Mouse (Mus musculus): ENCODE data around the gene Pacrg. TPM values are rescaled to one million over a fixed set of nuclear protein-coding genes. Genes with fewer than 3 reads are reported as not detected.

Gene Pacrg
- polyA plus RNA-seq, 1 experiment from 2014 or later, result 10.7 TPM

DNA sequence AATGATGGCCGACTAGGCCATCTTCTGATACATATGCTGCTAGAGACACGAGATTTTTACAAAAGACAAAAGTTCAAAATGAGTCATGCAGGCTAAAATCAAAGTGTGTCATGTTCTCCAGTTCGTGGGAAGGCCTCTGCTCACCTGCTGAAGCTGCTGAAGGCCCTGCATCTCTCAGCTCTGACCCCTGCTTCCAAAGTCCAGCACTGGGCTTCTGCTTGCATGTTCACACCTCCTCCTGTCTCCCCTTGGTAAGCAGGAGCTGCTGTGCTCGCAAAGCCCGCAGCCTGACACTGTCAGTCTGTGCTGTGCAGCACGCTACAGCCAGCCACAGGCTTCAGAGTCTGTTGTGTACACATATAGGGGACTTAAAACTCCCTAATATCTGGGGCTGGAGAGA is 225.4 kb downstream of the Pacrg start:
- Histone ChIP-seq H3K4me1 (no peaks in the 10 kb centered on the region), H3K9ac (no peak overlapping the region), H3K27me3 (replicated peaks) (no peaks in the 10 kb centered on the region), H3K4me3 (no peak overlapping the region), H3K9me3 (no peaks in the 10 kb centered on the region), H3K36me3 (replicated peaks) (no peaks in the 10 kb centered on the region), H3K27ac (no peak overlapping the region), H3K4me2 (no peak overlapping the region)
- WGBS, result 87% methylated on average over 6 of the region's 6 CpGs
- ATAC-seq (replicated peaks), result no peak

- ATAC-seq (replicated peaks), result no peak
- Histone ChIP-seq H3K4me2 (no peak overlapping the region), H3K9ac (no peak overlapping the region), H3K36me3 (replicated peaks) (no peaks in the 10 kb centered on the region), H3K27ac (no peak overlapping the region), H3K4me3 (no peak overlapping the region), H3K27me3 (replicated peaks) (no peaks in the 10 kb centered on the region), H3K9me3 (no peaks in the 10 kb centered on the region), H3K4me1 (no peaks in the 10 kb centered on the region)
- WGBS, result 31% methylated on average over 3 of the region's 3 CpGs
Measured at GRCm38 (mm10) chr17:10611626-10612025, 228.5 kb downstream of the Pacrg start.

DNA sequence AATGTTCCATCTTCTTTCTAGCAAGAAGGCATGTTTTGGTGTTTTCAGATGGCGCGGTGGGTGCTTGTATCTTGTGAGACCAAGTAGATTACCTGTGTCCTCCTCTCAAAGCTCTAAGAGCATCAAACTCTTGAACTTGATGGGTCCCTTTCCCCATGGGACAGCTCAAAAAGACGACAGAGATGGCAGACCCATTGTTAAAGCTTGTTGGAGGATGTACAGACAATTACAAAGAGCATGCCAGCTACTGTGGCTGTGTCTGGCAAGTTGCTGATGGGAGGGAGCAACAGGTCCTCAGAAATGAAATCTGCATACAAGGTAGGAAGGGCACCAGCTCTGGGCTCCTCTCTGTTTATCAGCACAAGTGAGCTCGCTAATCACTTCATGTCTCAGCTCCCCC is 232.0 kb downstream of the Pacrg start:
- Histone ChIP-seq H3K9me3 (no peaks in the 10 kb centered on the region), H3K4me3 (no peak overlapping the region), H3K9ac (no peak overlapping the region), H3K27ac (no peak overlapping the region), H3K36me3 (replicated peaks) (no peaks in the 10 kb centered on the region), H3K4me2 (no peak overlapping the region), H3K4me1 (no peaks in the 10 kb centered on the region), H3K27me3 (replicated peaks) (no peaks in the 10 kb centered on the region)
- WGBS, result 77% methylated on average over 4 of the region's 4 CpGs
- no peak for ATAC-seq (replicated peaks)

DNA sequence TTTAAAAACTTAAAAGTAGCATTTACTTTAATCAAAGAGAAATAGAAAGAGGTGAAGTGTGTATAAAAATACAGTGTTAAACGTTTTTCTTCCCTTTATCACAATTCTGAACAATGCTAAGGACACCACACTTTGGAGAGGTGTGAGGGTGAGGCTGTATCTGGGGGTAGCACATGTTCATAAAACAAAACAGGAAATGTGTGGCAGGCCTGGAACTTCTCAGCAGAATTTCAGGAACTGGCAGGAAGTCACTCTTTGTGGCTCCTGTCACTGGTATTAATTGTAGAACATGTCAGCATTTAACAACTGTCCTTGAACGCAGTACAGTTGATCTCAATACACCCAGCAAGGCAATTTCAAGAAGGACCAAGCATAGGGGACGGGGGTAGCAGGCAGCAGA is 234.0 kb downstream of the Pacrg start:
- no peak overlapping the region for H3K4me2 ChIP-seq
- no peaks in the 10 kb centered on the region for H3K36me3 ChIP-seq (replicated peaks)
- H3K9ac ChIP-seq, result no peak overlapping the region
- no peak for ATAC-seq (replicated peaks)
- H3K9me3 ChIP-seq, result no peaks in the 10 kb centered on the region
- WGBS, result 73% methylated on average over 3 of the region's 3 CpGs
- H3K4me1 ChIP-seq, result no peaks in the 10 kb centered on the region
- H3K27me3 ChIP-seq (replicated peaks), result no peaks in the 10 kb centered on the region
- no peak overlapping the region for H3K4me3 ChIP-seq
- H3K27ac ChIP-seq, result no peak overlapping the region

DNA sequence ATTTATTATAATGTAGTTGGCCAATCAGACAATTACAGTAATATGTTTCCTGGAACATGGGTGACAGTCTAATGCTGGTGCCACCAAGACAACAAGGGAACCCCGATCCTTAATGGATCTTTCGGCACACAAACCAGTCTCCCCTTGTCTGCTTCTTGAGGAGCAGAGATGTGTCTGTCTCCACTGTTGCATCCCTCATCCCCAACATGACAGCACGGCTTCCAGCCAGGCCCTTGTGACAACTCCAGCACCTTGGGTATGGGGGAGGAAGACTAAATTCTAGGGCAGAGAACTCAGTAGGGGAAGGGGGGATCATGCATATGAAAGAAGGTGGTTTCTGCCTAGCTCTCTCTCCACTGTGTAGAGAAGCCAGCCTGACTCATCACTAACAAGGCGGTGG is 242.4 kb downstream of the Pacrg start:
- Histone ChIP-seq H3K27ac (no peak overlapping the region), H3K9ac (no peak overlapping the region), H3K4me1 (no peaks in the 10 kb centered on the region), H3K4me3 (no peak overlapping the region), H3K9me3 (no peaks in the 10 kb centered on the region), H3K27me3 (replicated peaks) (no peaks in the 10 kb centered on the region), H3K4me2 (no peak overlapping the region), H3K36me3 (replicated peaks) (no peaks in the 10 kb centered on the region)
- no peak for ATAC-seq (replicated peaks)
- 93% methylated on average over 4 of the region's 4 CpGs for WGBS

DNA sequence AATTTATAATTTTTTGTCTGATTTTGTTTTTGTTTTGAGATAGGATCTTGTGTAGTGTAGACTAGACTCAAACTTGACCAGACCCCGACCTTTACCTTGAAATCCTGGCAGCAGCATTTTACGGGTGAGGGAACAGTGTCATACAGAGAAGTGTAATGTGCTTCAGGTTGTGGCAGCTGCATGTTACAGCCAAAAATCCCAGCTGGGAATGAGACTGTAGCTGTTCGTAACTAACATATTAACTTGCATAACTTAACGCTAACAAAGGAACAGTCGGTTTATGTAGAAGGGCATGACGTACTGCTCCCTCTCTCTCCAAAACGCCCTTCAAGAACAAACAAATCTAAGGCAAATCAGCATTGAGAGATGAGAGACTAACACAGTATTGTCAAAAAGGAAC is 250.5 kb downstream of the Pacrg start:
- Histone ChIP-seq H3K9ac (no peak overlapping the region), H3K27ac (no peak overlapping the region), H3K4me2 (no peak overlapping the region), H3K9me3 (no peaks in the 10 kb centered on the region), H3K36me3 (replicated peaks) (no peaks in the 10 kb centered on the region), H3K27me3 (replicated peaks) (no peaks in the 10 kb centered on the region), H3K4me3 (no peak overlapping the region), H3K4me1 (no peaks in the 10 kb centered on the region)
- ATAC-seq (replicated peaks), result no peak
- WGBS, result 60% methylated on average over 7 of the region's 7 CpGs

- H3K4me2 ChIP-seq, result no peak overlapping the region
- no peak overlapping the region for H3K4me3 ChIP-seq
- ATAC-seq (replicated peaks), result no peak
- H3K9ac ChIP-seq, result no peak overlapping the region
- no peaks in the 10 kb centered on the region for H3K27me3 ChIP-seq (replicated peaks)
- WGBS, result 84% methylated on average over 7 of the region's 7 CpGs
- no peaks in the 10 kb centered on the region for H3K4me1 ChIP-seq
- no peak overlapping the region for H3K27ac ChIP-seq
- no peaks in the 10 kb centered on the region for H3K9me3 ChIP-seq
- H3K36me3 ChIP-seq (replicated peaks), result no peaks in the 10 kb centered on the region
Measured at GRCm38 (mm10) chr17:10588922-10589400, 251.2 kb downstream of the Pacrg start.

GRCm38 (mm10) chr17:10583301-10583700 is 256.8 kb downstream of the Pacrg start:
- H3K4me1 ChIP-seq, result no peaks in the 10 kb centered on the region
- no peak overlapping the region for H3K4me3 ChIP-seq
- no peak overlapping the region for H3K4me2 ChIP-seq
- H3K36me3 ChIP-seq (replicated peaks), result no peaks in the 10 kb centered on the region
- H3K9me3 ChIP-seq, result no peaks in the 10 kb centered on the region
- H3K9ac ChIP-seq, result no peak overlapping the region
- 38% methylated on average over 3 of the region's 3 CpGs for WGBS
- ATAC-seq (replicated peaks), result no peak
- no peak overlapping the region for H3K27ac ChIP-seq
- no peaks in the 10 kb centered on the region for H3K27me3 ChIP-seq (replicated peaks)

DNA sequence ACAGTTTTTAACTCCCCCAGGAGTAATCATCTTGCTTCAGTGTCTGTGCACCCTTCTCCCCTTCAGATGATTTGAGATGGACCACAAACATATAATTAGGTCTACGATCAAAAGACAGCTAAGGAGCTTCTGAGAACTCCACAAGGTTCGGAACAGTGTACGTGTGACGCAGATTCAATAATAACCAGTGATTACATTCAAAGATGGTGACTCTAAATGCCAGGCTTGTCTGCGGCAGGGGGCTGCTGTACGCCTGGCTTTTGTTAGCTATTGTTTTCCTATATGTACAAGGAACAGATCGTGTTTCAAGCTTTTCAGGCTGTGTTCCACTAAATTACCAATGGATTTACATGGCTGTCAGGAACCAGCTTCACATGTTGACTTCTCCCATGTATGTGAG is 264.8 kb downstream of the Pacrg start:
- no peak overlapping the region for H3K4me3 ChIP-seq
- no peaks in the 10 kb centered on the region for H3K36me3 ChIP-seq (replicated peaks)
- no peak for ATAC-seq (replicated peaks)
- no peak overlapping the region for H3K27ac ChIP-seq
- no peak overlapping the region for H3K4me2 ChIP-seq
- H3K4me1 ChIP-seq, result no peaks in the 10 kb centered on the region
- H3K27me3 ChIP-seq (replicated peaks), result no peaks in the 10 kb centered on the region
- no peak overlapping the region for H3K9ac ChIP-seq
- H3K9me3 ChIP-seq, result no peaks in the 10 kb centered on the region
- WGBS, result 71% methylated on average over 7 of the region's 7 CpGs

GRCm38 (mm10) chr17:10572436-10572835 is 267.7 kb downstream of the Pacrg start:
- no peak overlapping the region for H3K27ac ChIP-seq
- H3K4me1 ChIP-seq, result no peaks in the 10 kb centered on the region
- H3K36me3 ChIP-seq (replicated peaks), result no peaks in the 10 kb centered on the region
- no peaks in the 10 kb centered on the region for H3K27me3 ChIP-seq (replicated peaks)
- no peak for ATAC-seq (replicated peaks)
- H3K9ac ChIP-seq, result no peak overlapping the region
- WGBS, result 87% methylated on average over 4 of the region's 4 CpGs
- H3K4me2 ChIP-seq, result no peak overlapping the region
- no peaks in the 10 kb centered on the region for H3K9me3 ChIP-seq
- no peak overlapping the region for H3K4me3 ChIP-seq

DNA sequence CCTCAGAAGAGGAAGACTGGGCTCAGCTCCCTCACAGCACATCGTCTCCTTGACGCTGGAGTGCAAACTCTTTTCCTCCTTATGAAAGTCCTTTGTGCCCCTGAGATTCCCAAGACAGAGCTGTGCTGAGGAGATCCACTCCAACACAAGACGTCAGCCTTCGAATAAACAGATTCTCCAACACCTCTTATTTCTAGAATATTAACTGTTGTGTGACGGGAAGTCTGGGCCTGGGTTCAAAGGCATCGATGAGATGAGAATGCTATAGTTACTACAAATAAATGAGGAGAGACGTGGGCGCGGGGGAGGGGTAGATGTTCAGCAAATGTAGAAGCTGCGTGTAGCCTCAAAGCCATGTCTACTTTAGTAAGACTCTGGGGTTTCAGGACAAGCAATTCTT is 270.8 kb downstream of the Pacrg start:
- H3K4me2 ChIP-seq, result no peak overlapping the region
- H3K9ac ChIP-seq, result no peak overlapping the region
- H3K4me3 ChIP-seq, result no peak overlapping the region
- no peak overlapping the region for H3K27ac ChIP-seq
- ATAC-seq (replicated peaks), result no peak
- no peaks in the 10 kb centered on the region for H3K27me3 ChIP-seq (replicated peaks)
- no peaks in the 10 kb centered on the region for H3K36me3 ChIP-seq (replicated peaks)
- no peaks in the 10 kb centered on the region for H3K4me1 ChIP-seq
- H3K9me3 ChIP-seq, result no peaks in the 10 kb centered on the region
- 90% methylated on average over 10 of the region's 10 CpGs for WGBS

DNA sequence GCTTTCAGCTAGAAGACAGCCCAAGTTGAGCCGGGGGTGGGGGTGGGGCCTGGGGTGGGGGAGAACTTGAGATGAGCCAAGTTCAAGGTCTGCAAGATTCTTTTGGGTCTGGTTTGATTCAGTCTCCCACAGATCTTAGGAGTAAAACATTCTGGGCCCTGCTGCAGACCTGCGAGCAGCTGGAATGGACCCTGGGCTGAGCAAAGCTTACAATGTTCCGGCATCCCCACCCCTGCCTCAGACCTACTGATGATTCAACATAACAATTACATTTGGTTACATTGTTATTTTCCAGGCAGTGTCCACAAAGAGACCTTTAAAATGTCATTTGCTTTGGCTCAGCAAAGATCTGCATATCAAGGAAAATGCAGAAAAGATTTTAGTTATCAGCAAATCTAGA is 272.7 kb downstream of the Pacrg start:
- ATAC-seq (replicated peaks), result no peak
- Histone ChIP-seq H3K27ac (no peak overlapping the region), H3K9ac (no peak overlapping the region), H3K27me3 (replicated peaks) (no peaks in the 10 kb centered on the region), H3K9me3 (no peaks in the 10 kb centered on the region), H3K4me1 (no peaks in the 10 kb centered on the region), H3K36me3 (replicated peaks) (no peaks in the 10 kb centered on the region), H3K4me3 (no peak overlapping the region), H3K4me2 (no peak overlapping the region)
- 95% methylated on average over 3 of the region's 3 CpGs for WGBS

DNA sequence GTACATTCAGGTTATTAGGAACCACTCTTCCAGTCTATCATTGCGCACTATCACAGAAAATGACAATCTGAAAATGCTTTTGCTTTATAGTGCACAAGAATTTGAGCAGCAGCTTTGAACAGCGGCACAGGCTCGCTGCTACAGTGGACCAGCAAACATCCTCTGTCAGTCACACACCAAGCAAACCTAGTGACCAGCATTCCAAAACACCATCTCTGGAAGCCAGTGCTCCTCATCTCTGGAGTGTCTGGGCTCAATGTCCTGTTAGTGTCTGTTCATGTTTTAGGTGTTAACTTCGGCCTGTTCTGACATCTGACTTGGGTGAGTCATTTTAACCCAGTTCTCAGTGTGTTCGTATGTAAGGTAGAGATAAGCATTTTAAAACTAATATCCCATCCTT is 275.9 kb downstream of the Pacrg start:
- H3K4me2 ChIP-seq, result no peak overlapping the region
- no peak overlapping the region for H3K4me3 ChIP-seq
- no peaks in the 10 kb centered on the region for H3K4me1 ChIP-seq
- 90% methylated on average over 5 of the region's 5 CpGs for WGBS
- ATAC-seq (replicated peaks), result no peak
- no peaks in the 10 kb centered on the region for H3K36me3 ChIP-seq (replicated peaks)
- H3K9me3 ChIP-seq, result no peaks in the 10 kb centered on the region
- no peak overlapping the region for H3K9ac ChIP-seq
- no peak overlapping the region for H3K27ac ChIP-seq
- no peaks in the 10 kb centered on the region for H3K27me3 ChIP-seq (replicated peaks)

GRCm38 (mm10) chr17:10562871-10563270 is 277.2 kb downstream of the Pacrg start:
- WGBS, result 91% methylated on average over 7 of the region's 7 CpGs
- H3K9me3 ChIP-seq, result no peaks in the 10 kb centered on the region
- no peak overlapping the region for H3K9ac ChIP-seq
- H3K27ac ChIP-seq, result no peak overlapping the region
- no peaks in the 10 kb centered on the region for H3K27me3 ChIP-seq (replicated peaks)
- ATAC-seq (replicated peaks), result no peak
- H3K36me3 ChIP-seq (replicated peaks), result no peaks in the 10 kb centered on the region
- H3K4me1 ChIP-seq, result no peaks in the 10 kb centered on the region
- no peak overlapping the region for H3K4me3 ChIP-seq
- no peak overlapping the region for H3K4me2 ChIP-seq
